Mouse (Mus musculus): ENCODE results near the gene Prss53. TPM values are rescaled to one million over a fixed set of nuclear protein-coding genes. Genes with fewer than 3 reads are reported as not detected.

The Prss53 gene
- polyA plus RNA-seq (2012; fragmentation: generic; extraction: Trizol): 0.74 TPM

DNA sequence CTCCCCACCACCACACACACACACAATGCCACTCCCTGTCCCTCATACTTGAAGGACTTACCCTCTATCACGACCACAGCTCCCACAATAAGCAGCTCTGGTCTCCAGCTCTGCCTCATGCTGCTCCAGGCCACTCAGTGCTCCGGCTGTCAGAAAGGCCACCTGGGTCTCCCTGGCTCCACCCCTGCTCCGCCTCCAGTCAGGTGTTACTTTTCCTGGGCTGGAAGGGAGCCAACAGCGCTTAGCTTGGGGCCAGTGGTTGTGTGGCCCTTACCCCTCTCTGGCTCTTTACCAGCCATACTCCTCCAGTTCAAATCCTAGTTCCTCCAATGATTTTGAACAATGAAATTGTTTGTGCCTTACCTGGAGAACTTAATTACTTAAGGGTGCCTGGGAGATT lies at the start of gene Prss53:
Prss53 (minus strand) TSS at position 173 of the 400 bp plus-strand sequence.
- TF ChIP-seq CEBPB (IDR thresholded peaks at IDR 0.05; ENCODE audit: insufficient read depth, poor library complexity, severe bottlenecking): no peak
- no peak for TF ChIP-seq TCF12 (IDR thresholded peaks at IDR 0.05; ENCODE audit: insufficient read depth, poor library complexity, severe bottlenecking)
- no peak for TF ChIP-seq MAX (IDR thresholded peaks at IDR 0.05; ENCODE audit: low read depth)
- TF ChIP-seq MYOD1 (IDR thresholded peaks at IDR 0.05; ENCODE audit: control insufficient read depth in 1 of 3, insufficient read length in 2 of 3, low read depth in 2 of 3): no peak
- no peak for TF ChIP-seq MYOG (IDR thresholded peaks at IDR 0.05; ENCODE audit: control insufficient read depth in 1 of 3, insufficient read depth in 1 of 3, insufficient read length in 2 of 3, low read depth in 2 of 3)
- TF ChIP-seq USF1 (IDR thresholded peaks at IDR 0.05; ENCODE audit: low read depth): no peak
- TF ChIP-seq POLR2A (IDR thresholded peaks at IDR 0.05; ENCODE audit: insufficient read length, low read depth): no peak
- TF ChIP-seq TCF3 (IDR thresholded peaks at IDR 0.05; ENCODE audit: insufficient read length, low read depth): no peak
- no peak for TF ChIP-seq POLR2AphosphoS2 (IDR thresholded peaks at IDR 0.05; ENCODE audit: insufficient read length, low read depth)
- TF ChIP-seq E2F4 (IDR thresholded peaks at IDR 0.05; ENCODE audit: insufficient read depth): no peak
- no peak for TF ChIP-seq REST (IDR thresholded peaks at IDR 0.05; ENCODE audit: insufficient read depth, insufficient read length)
- no peak for TF ChIP-seq SRF (IDR thresholded peaks at IDR 0.05; ENCODE audit: control insufficient read depth, insufficient read length, low read depth)
- H3K36me3 ChIP-seq (ENCODE audit: control insufficient read depth, insufficient read depth): peaks cover 9% of the 10 kb centered on the region
- H3K4me2 ChIP-seq (ENCODE audit: low read depth): no peak within 1 kb of the TSS

DNA sequence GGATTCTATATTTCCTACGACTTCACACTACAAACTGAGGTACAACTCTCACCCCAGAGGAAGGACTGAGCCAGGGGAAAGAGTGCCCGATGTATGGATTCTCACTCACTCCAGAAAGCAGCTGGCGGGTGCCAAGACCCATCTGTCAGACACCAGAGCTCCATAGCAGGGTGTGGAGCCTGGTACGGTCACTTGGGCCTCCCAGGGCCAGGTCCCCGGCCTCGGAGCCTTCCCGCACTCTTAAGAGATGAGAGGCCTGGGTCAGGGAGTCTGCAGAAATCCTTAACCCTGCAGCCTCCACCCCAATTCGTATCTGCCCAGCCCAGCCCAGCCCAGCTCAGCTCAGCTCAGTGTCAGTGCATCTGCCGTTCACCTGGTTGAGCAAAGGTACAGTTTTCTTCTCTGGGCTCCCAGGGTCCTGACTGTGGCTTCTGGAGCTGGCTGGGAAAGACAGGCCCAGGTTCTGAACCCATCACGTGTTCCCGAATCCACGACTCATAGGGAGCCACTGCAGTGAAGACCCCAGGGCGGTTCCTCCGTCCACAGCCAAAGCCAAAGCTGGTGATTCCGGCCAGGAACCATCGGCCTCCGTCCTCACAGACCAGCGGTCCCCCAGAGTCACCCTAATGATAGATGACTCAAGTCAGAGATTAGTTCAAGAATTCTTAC lies 45.6 kb upstream of the Prss53 start:
- H3K27me3 ChIP-seq (ENCODE audit: control insufficient read depth, insufficient read depth, insufficient read length): no peaks in the 10 kb centered on the region
- H3K79me2 ChIP-seq (ENCODE audit: control insufficient read depth, insufficient read depth): no peaks in the 10 kb centered on the region
- H3K4me3 ChIP-seq: peak overlapping the region; percentile 27
- TF ChIP-seq CEBPB (IDR thresholded peaks at IDR 0.05; ENCODE audit: insufficient read depth, poor library complexity, severe bottlenecking) (no peak), TCF12 (IDR thresholded peaks at IDR 0.05; ENCODE audit: insufficient read depth, poor library complexity, severe bottlenecking) (no peak), MYOD1 (IDR thresholded peaks at IDR 0.05; ENCODE audit: control insufficient read depth in 1 of 3, insufficient read length in 2 of 3, low read depth in 2 of 3) (no peak), MAX (IDR thresholded peaks at IDR 0.05; ENCODE audit: low read depth) (no peak), TCF3 (IDR thresholded peaks at IDR 0.05; ENCODE audit: insufficient read length, low read depth) (no peak), MYOG (IDR thresholded peaks at IDR 0.05; ENCODE audit: control insufficient read depth in 1 of 3, insufficient read depth in 1 of 3, insufficient read length in 2 of 3, low read depth in 2 of 3) (no peak), POLR2AphosphoS2 (IDR thresholded peaks at IDR 0.05; ENCODE audit: insufficient read length, low read depth) (no peak)
- H3K36me3 ChIP-seq (ENCODE audit: control insufficient read depth, insufficient read depth): no peaks in the 10 kb centered on the region
- peak overlapping the region; percentile 93 for H3K4me2 ChIP-seq (ENCODE audit: low read depth)
- H3ac ChIP-seq (ENCODE audit: control insufficient read depth, insufficient read length): peak overlapping the region; percentile 53

More for the DNA sequence above, at the start of gene Prss53:
- Histone ChIP-seq H3K79me2 (ENCODE audit: control insufficient read depth, insufficient read depth) (peaks cover 8% of the 10 kb centered on the region), H3K4me3 (no peak within 1 kb of the TSS), H3K27me3 (ENCODE audit: control insufficient read depth, insufficient read depth, insufficient read length) (no peaks in the 10 kb centered on the region), H3ac (ENCODE audit: control insufficient read depth, insufficient read length) (no peak within 1 kb of the TSS)

DNA sequence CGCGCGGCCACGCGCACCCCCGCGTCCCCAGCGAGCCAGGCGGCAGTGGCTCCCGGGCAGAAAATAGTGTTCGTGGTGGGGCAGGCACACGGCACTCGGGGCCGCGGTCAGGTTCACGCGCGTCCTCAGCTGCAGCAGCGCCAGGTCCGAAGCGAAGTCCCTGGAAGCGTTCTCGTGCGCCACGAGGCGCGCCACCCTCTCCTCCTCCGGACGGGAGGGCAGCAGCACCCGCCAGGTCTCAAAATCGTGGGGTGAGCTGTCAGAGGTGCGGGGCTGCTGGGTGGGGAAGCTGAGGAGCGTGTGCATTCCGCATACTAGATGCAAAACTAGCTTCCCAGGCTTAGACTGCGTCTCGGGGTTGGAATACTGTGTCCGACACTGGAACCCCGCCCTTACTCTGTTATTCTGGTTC lies 45.0 kb upstream of the Prss53 start:
- Histone ChIP-seq H3ac (ENCODE audit: control insufficient read depth, insufficient read length) (peak overlapping the region; percentile 53), H3K27me3 (ENCODE audit: control insufficient read depth, insufficient read depth, insufficient read length) (no peaks in the 10 kb centered on the region), H3K4me2 (ENCODE audit: low read depth) (peak overlapping the region; percentile 93), H3K36me3 (ENCODE audit: control insufficient read depth, insufficient read depth) (no peaks in the 10 kb centered on the region), H3K4me3 (peak overlapping the region; percentile 27), H3K79me2 (ENCODE audit: control insufficient read depth, insufficient read depth) (no peaks in the 10 kb centered on the region)
- TF ChIP-seq E2F4 (IDR thresholded peaks at IDR 0.05; ENCODE audit: insufficient read depth): no peak
- no peak for TF ChIP-seq POLR2A (IDR thresholded peaks at IDR 0.05; ENCODE audit: insufficient read length, low read depth)
- no peak for TF ChIP-seq USF1 (IDR thresholded peaks at IDR 0.05; ENCODE audit: low read depth)
- no peak for TF ChIP-seq MYOD1 (IDR thresholded peaks at IDR 0.05; ENCODE audit: control insufficient read depth in 1 of 3, insufficient read length in 2 of 3, low read depth in 2 of 3)
- TF ChIP-seq MAX (IDR thresholded peaks at IDR 0.05; ENCODE audit: low read depth): no peak
- TF ChIP-seq TCF12 (IDR thresholded peaks at IDR 0.05; ENCODE audit: insufficient read depth, poor library complexity, severe bottlenecking): no peak
- no peak for TF ChIP-seq MYOG (IDR thresholded peaks at IDR 0.05; ENCODE audit: control insufficient read depth in 1 of 3, insufficient read depth in 1 of 3, insufficient read length in 2 of 3, low read depth in 2 of 3)
- no peak for TF ChIP-seq SRF (IDR thresholded peaks at IDR 0.05; ENCODE audit: control insufficient read depth, insufficient read length, low read depth)
- no peak for TF ChIP-seq REST (IDR thresholded peaks at IDR 0.05; ENCODE audit: insufficient read depth, insufficient read length)
- no peak for TF ChIP-seq CEBPB (IDR thresholded peaks at IDR 0.05; ENCODE audit: insufficient read depth, poor library complexity, severe bottlenecking)
- TF ChIP-seq TCF3 (IDR thresholded peaks at IDR 0.05; ENCODE audit: insufficient read length, low read depth): no peak
- TF ChIP-seq POLR2AphosphoS2 (IDR thresholded peaks at IDR 0.05; ENCODE audit: insufficient read length, low read depth): no peak

DNA sequence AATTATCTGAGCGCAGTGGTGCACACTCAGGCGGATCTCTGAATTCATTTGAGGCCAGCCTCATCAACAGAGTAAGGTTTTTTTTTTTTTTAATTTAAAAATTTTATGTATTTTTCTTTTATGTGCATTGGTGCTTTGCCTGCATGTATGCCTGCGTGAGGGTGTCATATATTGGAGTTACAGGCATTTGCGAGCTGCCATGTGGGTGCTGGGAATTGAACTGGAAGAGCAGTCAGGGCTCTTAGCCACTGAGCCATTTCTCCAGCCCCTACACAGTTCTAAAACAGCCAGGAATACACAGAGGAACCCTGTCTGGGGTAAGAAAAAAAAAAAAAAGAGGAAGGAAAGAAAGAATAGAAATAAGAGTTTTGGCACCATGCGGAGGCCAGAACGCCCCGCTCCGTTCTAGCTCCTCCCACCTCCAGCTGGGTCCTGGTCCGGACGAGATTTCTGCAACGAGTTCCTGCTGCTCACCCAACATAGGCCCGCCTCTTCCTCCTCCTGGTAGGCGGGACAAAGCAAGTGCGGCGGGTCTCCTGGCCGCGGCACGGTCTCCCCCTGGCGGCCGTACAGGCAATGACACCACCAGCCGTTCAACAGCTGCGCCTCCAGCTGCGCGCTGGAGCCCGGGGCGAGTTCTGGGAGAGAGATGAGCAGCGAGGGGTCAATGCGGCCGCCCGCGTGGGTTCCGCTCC lies 44.4 kb upstream of the Prss53 start:
- Histone ChIP-seq H3ac (ENCODE audit: control insufficient read depth, insufficient read length) (peak overlapping the region; percentile 53), H3K79me2 (ENCODE audit: control insufficient read depth, insufficient read depth) (no peaks in the 10 kb centered on the region), H3K4me2 (ENCODE audit: low read depth) (peak overlapping the region; percentile 93), H3K27me3 (ENCODE audit: control insufficient read depth, insufficient read depth, insufficient read length) (no peaks in the 10 kb centered on the region), H3K36me3 (ENCODE audit: control insufficient read depth, insufficient read depth) (no peaks in the 10 kb centered on the region), H3K4me3 (peak overlapping the region; percentile 27)
- TF ChIP-seq MYOD1 (IDR thresholded peaks at IDR 0.05; ENCODE audit: control insufficient read depth in 1 of 3, insufficient read length in 2 of 3, low read depth in 2 of 3): peak in 2 of 3 experiments; percentile 92 to 93
- TF ChIP-seq POLR2A (IDR thresholded peaks at IDR 0.05; ENCODE audit: insufficient read length, low read depth): peak; percentile 62
- peak; percentile 63 to 93 (median 92) for TF ChIP-seq MYOG (IDR thresholded peaks at IDR 0.05; ENCODE audit: control insufficient read depth in 1 of 3, insufficient read depth in 1 of 3, insufficient read length in 2 of 3, low read depth in 2 of 3)
- no peak for TF ChIP-seq REST (IDR thresholded peaks at IDR 0.05; ENCODE audit: insufficient read depth, insufficient read length)
- TF ChIP-seq USF1 (IDR thresholded peaks at IDR 0.05; ENCODE audit: low read depth): no peak
- TF ChIP-seq SRF (IDR thresholded peaks at IDR 0.05; ENCODE audit: control insufficient read depth, insufficient read length, low read depth): no peak
- TF ChIP-seq TCF3 (IDR thresholded peaks at IDR 0.05; ENCODE audit: insufficient read length, low read depth): peak; percentile 64
- no peak for TF ChIP-seq TCF12 (IDR thresholded peaks at IDR 0.05; ENCODE audit: insufficient read depth, poor library complexity, severe bottlenecking)
- no peak for TF ChIP-seq E2F4 (IDR thresholded peaks at IDR 0.05; ENCODE audit: insufficient read depth)
- TF ChIP-seq POLR2AphosphoS2 (IDR thresholded peaks at IDR 0.05; ENCODE audit: insufficient read length, low read depth): no peak
- no peak for TF ChIP-seq MAX (IDR thresholded peaks at IDR 0.05; ENCODE audit: low read depth)
- TF ChIP-seq CEBPB (IDR thresholded peaks at IDR 0.05; ENCODE audit: insufficient read depth, poor library complexity, severe bottlenecking): no peak
